Mouse (Mus musculus) cerebellum, adult 18-20 months (tissue): ENCODE data around the gene Trmt10c.
"Not testable (repeated sequence)": the region's sequence is repeated elsewhere in the genome, so short reads cannot be mapped to it uniquely, and the experiment has no call there.

Experiments
- DNase-seq, 2 experiments: peaks; one replicate each; pipeline ENCODE4 v3.0.0; 2021

The Trmt10c gene

DNA sequence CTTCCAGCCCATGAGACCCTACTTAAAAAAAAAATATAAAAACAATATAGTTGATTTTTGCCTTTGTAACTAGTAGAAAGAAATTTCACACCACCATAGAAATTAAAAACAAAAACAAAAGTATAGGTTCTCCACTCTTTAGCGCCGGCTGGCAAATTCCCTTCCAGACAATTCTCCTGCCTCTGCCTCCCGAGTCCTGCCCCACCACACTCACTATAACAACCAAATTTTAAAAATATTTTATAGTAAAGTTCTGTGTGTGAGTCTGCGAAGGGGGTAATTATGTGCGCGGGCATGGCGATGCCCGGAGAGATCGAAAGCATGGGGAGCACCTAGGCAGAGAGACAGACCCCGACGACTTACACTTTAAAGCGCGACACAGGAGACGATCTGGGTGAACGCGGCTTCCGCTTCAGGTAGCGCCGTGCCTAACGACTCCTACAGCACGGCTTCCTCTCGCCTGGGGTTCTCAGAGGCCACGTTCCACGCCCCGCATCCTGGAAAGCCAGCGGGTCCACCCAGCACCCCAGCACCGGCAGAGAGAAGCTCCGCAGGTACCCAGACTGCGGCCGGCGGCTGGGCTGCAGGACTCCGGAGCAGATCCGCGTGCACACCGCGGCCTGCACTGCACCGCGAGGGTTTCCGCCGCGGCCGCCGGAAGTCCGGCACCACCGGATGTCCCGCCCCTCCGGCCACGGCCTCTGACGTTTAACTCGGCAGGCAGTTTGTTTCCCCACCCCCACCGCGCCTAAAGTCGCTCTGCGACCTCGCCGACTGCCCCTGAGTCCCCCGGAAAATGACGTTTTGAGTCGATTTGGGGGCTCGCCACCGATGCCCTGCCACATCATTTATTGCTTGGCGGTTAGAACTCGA, at the start of gene Trmt10c:
Trmt10c (minus strand) TSS at position 682 of the 873 bp plus-strand sequence.
- DNase-seq: peak; percentile 93 to 97

DNA sequence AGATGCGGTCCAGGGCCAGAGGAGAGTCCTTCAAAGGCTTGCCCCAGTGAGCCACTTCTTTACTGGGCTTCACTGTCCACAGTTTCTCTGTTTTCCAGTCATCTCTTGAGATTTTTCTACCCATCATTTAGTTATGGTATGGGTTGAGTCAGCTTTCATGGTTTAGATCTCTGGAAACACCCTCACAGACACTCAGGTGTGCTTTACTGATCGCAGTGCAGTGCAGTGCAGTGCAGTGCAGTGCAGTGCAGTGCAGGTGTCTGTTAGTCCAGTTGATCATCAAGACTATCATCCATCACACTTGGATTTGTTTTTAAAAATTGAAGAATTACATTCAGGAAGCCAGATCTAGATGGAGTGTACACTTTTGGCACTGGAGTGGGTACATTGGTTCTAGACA, 48.7 kb upstream of the Trmt10c start:
- no peak for DNase-seq

DNA sequence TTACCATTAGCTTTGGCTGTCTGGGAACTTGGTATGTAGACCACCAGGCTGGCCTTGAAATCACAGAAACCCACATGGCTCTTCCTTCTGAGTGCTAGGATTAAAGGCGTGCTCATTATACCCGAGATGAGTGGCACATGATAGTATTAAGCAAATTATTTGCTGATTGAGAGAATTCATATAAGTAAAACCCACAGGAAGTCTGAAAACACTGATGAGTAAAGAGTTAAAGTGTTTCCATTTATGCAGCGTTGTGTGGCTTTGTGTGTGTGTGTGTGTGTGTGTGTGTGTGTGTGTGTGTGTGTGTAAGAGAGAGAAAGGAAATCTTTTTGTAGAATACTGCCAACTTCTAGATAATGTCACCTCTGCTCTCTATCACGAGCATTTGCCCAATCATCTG, 44.1 kb upstream of the Trmt10c start:
- DNase-seq: no peak

DNA sequence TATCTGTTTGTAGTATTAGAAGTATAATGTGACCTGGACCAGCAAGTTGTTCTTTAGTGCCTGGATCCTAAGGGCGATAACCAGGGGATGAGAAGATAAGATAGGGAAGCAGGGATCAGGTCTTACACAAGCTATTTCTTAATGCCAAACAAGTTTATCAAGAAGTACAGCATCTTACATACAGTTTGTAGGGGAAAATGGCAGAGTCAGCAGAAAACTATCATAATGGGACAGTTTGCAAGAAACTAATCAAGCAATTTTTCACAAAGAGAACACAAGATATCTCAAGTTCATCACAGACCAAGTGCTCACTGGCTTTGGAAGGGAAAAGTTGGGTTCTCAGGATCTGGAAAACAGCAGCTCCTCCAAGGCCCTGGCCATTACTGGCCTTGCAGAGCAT, 41.8 kb upstream of the Trmt10c start:
- DNase-seq: no peak

DNA sequence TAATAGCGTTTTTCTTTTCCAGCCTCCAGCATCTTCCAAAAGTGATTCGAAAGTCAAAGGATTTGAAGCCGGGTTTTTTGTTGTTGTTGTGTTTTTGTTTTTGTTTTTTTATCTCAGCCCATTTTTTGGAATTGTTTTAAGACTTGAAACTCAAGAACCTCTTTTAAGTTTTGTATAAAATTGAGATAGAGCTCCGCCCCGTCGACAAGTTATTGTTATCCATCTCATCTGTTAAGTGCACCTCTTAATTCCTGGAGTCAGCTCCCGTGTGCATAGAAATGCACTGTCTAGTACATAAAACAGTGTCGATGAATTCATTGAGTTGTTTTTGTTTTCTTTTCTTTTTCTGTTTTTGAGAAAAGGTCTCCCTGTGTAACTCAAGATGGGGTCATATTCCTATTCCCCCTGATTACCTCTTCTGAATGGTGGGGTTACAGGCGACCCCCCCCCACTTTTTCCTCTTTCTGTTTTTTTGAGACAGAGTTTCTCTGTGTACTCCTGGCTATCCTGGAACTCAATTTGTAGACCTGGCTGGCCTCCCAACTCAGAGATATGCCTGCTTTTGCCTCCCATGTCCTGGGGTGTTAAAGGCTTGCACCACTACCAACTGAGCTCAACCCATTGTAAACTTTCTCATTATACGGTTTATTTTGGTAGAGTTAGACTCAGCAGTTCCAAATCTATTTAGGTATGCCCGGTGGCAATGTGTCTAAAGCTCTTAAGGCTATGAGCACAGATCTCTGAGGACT, 38.7 kb upstream of the Trmt10c start:
- peak; percentile 32 to 37 for DNase-seq

DNA sequence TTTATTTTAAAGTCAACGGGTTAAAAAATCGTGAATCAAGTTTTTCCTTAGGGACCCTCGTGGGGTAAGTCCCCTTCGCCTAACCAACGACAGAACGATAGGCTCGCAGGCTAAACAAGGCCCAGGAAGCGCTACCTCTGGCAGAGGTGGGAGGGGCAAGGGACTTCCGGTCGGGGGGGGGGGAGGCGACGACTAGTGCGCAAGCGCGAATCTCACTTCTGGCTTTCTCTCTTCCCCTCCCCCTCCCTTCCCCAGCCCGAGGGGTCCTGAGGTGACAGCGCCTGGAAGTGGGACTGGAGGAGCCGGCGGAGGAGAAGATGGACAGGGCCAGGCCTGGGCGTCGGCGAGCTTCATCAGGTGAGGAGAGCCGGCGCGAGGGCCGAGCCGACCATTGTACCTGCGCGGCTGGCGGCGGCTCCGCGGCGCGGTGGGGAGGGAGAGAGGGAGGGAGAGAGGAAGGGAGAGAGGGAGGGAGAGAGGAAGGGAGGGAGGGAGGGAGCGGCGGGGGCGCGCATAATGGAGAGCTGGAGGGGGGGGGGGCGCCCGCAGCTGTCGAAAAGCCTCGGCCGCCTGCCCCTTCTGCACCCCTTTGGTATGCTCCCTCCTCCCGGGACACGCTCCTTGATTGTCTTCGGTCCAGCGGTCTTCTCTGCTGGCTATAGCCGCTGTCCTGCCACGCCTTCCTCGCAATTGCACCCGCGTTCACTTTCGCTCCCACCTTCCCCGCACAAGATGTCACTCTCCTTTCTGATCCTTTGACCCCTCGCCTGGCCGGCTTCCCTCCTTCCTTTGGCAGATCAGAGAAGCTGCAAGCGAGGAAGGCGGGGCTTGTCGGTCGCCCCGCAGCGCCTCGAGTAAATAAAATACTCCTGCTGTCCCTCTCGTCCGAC, 37.8 kb upstream of the Trmt10c start:
- DNase-seq: peak; percentile 80 to 86

DNA sequence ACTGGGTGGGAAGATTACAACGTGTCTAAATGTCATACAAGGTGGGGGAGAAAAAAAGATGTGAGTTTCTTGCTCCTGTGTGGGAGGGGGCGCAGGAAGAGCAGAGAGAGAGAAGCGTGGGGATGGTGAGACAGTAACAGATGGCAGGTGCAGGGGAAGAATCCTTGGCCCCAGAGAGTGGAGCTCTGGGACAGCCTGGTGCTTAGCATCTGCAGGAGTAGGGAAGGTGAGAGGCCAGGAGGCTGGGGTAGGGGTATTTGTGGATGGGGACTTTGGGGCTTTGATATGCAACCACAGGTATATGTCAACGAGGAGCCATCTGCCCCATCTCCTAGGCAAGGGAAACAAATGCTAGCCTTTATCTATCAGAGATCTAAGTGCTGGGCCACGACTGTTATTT, 36.9 kb upstream of the Trmt10c start:
- peak; percentile 19 to 30 for DNase-seq

DNA sequence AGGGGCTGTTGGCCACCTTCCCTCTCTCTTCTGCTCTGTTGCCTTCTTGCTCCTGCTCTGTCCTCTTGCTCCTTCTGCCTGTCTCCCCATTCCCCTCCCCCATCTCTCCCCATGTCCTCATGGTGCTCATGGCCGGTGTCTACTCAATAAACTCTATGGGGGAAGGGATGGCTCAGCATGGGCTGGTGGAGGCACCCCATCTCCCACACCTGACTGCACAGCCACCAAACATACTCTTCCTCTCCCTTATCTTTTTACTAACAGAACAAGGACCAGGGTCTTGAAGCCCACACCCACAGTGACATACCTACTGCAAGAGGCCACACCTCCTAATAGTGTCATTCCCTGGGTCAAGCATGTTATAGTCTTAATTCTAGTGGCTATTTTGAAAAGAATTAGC, 36.5 kb upstream of the Trmt10c start:
- no peak for DNase-seq

DNA sequence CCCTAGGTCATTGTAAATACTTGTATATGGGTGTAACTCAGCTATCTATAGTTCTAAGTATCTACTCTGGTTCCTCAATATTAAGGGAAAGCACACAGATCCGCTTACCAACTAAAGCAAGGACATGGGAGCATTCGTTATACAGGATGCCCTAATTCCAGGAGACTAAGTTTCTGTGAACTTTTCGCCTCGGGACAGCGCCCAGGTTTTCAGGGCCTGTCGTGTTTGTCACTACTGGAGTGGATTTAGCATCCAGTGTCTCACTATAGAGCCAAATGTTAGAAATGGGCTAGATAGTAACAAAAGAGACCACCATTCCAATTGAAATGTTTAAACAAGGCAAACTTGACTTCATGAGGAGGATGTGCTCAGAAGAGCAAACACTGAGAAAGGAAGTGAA, 35.5 kb upstream of the Trmt10c start:
- not testable (repeated sequence) for DNase-seq

DNA sequence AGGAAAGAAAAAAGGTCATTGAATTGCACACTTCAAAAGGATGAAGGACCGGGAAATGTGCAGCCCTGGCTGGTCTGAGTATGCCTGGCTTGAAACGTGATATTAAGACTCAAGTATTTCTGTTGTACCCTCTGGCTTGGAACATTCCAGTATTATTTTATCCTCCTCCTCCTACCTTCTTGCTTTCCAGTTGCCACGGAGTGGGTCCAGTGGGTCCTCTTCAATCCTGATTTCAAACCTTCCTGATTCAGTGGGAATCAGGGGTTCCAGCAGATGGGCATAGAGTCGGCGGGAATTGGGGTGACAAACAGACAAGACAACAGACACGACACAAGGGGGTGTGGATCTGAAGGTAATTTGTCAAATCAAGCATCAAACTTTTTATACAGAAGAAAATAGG, 34.9 kb upstream of the Trmt10c start:
- no peak for DNase-seq

DNA sequence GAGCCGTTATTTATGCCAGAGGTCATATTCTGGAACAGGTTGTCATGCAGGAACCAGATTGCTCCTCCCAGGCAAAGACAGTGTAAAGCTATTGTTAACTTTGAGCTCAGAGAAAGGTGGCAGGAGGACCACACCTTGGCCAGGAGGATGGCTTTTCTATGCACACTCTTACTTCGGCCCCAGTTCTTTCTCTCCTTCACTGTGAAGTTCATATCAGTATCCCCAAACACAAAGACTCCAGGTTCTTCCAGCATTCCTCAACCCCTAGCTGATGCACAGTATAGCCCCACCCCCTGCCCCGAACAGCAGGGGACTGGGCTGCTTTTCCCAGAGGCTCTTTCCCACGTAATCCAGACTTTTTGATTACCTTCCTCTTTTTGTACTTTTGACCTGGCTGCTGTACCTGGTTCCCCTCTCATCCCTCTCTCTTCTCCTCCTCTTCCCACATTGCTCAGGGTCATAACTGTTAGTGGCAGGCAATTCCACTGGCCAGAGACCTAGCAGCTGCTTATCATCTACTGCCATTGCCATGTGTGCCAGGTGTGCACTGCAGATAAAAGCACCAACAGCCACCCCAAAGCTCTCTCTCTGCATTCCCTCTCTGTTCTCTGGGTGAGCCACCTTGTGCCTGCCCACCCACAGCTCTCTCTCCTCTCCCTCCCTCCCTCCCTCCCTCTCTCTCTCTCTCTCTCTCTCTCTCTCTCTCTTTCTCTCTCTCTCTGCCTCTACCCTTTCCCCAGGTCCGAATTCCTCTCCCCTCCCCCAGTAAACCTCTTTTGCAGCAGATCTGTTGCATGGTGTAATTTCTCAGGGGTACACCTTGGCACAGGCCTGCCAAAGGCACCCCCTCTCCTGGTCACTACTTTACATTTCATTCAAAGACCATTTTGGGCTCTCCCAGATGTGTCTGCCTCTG, 34.0 kb upstream of the Trmt10c start:
- DNase-seq: no peak

DNA sequence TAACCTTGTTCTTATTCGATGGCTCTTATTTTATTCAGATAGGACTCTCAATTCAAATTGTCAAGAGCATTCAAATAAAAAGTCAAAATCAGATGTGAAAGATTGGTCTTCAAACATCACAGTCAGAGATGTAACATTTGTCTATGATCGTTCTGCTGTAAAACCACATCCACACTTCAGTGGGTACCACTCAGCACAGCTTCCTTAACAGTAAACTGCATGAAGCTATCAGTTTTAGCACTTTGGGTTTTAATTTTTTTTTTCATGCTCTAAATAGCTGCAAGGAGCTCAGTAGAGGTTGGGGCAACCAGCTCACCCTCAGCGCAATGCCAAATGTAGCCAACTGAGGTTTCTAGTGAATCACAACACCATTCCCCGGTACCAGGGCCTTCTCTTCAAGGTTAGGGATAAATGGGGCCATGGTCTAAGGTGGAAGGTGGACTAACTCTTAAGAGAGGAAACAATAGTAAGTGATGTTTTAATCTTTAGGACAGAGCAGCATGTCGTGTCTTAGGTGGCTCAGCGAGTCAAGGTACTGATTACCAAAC, 31.0 kb upstream of the Trmt10c start:
- no peak for DNase-seq

DNA sequence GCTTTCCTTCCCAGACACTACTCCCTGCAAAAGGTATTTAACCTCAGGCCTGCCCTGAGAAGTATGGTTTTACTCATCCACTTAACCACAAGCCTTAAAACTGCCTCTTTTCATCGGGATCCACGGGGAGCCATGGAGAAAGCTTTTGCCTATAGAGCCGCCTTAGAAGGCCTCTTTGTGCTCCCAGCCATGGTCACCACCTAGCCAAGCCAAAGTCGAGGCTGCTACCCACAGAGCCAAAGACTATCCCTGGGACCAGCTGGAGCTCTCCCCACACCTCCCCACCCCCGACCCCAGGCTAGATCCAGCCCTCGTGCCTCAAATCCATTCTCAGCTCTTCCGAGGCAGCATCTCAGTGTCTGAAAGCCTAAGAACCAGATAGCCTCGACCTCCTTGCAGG, 28.5 kb upstream of the Trmt10c start:
- no peak for DNase-seq

DNA sequence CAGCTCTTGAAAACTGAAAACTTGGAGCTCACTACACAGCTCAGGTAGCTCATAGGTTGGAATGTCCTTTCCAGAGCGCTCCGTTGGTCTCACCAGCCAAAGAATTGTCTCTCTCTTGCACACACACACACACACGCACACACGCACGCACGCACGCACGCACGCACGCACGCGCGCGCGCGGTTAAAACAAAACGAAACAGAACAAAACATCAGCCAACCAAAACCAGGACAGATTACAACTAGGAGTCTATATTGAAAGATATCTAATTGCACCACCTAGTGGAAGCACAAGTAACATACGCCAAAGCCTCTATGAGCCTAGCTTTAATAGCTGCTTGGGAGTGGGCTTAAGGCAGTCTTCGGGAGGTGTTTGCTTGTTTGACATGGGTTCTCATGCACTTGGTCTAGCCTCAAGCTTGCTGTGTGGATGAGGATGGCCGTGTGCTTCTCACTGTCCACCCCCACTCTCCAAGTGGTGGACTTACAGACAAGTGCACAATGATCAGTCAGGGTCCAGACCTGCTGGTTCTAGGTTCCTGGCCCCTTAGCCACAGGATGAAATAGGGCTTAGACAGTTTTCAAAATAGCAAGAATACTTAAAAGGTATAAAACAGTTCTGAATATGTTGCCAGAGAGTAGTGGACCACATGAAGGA, 26.8 kb upstream of the Trmt10c start:
- DNase-seq: peak; percentile 51 to 56

DNA sequence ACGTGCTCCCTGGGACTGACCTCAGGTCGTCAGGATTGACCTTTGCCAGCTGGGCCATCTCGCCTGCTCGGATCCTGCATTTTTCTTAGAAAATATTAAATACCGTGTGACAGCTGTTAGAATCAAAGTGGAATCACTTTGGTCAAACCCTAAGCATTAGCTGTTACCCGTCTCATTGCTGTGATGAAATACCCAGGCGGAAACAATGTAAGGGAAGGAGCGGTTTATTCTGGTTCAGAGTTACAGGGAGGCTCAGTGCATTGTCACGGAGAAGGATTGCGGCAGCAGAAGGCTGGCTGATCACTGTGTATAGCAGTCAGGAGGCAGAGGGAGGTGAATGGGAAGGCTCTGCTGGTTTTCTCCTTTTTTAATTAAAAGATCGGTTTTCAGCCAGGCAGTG, 25.4 kb upstream of the Trmt10c start:
- DNase-seq: no peak

DNA sequence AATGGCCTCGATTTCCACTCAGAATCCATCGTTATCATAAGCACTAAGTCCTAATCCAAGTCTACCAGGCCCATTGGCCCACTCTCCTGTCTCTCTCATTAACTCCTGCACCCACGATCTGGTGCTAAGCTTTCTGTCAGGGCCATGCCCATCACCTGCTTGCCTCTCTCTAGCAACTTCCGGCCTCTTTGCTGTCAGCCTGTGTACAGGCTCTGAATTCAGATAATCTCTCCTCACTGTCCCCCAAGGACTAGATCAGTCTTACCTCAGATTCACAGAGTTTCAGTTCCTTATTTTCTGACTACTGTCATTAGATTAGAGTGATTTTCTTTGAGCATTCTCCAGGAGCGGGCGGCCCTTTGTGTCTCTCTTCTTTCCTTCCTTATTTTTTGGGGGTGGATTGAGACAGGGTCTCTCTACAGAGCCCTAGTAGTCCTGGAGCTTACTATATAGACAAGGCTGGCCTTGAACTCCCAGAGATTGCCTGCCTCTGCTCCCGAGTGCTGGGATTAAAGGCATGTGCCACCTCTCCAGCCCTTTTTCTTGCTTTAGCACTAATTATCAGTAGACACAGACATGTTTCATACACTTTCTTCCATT, 24.5 kb upstream of the Trmt10c start:
- no peak for DNase-seq

DNA sequence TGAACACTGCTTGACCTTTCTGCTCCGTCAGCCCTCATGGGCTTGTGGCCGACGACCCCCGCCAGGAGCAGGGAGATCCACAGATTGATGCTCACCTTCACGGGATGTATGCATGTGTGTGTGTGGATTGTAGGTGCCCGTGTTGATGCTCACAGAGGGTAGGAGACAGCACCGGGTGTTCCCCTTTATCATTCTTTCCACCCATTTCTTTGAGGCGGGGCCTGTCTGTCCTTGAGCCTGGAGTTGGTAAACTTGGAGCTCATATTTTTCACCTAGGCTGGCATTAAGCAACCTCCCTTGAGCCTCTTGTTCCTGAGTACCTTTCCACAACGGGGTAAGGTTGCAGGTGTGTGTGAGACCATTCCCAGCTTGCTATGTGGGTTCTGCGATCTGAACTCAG, 20.5 kb upstream of the Trmt10c start:
- DNase-seq: no peak

DNA sequence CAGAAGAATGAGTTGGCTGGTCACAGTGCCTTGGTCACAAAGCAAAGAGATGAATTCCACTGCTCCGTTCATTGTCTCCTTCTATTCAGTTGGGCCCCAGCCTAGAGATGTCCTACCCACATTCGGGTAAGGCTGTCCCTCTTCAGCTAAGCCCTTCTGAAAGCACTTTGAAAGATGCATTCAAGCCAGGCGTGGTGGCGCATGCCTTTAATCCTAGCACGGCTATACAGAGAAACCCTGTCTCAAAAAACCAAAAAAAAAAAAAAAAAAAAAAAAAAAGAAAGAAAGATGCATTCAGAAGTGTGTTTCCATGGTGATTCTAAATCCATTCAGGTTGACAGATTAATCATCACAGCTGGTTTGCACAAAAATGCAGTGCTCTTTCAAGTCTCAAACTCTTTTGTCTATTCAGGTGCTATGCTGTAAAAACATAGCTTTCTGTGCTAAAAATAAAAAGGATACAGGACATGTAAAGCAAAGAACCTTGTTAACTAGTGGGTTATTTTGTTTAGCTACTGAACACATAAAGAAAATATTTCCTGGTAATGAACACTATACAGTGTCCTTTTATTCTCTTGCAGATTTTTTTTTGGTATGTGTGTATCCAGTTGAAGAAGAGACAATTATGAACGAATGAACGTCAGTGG, 19.4 kb upstream of the Trmt10c start:
- no peak for DNase-seq

DNA sequence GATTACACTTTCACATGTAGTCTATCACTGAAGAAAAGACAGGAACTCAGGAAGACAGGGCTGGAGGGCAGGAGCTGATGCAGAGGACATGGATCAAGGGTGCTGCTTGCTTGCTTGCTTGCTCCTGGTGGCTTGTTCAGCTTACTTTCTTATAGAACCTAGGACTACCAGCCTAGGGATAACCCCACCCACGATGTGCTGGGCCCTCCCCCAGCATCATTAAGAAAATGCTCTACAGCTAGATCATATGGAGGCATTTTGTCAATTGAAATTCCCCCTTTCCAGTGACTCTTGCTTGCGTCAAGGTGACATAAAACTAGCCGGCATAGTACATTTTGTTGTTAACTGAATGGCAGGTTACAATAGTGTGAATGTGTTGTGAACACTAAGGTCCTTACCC, 18.3 kb upstream of the Trmt10c start:
- no peak for DNase-seq

DNA sequence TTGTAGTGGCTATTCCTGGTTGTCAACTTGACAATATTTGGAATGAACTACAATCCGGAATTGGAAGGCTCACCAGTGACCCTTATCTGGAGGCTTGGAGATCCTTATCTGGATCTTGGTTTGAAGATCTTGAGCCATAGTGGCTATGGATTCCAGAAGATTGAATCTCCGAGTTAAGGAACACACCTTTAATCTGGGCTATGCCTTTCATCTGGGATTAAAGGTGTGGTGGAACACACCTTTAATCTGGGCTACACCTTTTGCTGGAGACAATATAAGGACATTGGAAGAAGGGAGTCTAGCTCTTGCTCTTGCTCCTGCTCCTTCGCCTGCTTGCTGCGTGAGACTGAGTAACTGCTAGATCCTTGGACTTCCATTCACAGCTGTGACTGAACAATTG, 10.4 kb upstream of the Trmt10c start, which contains the start of gene Senp7:
Senp7 (plus strand) TSS at position 301 of the 400 bp plus-strand sequence.
- not testable (repeated sequence) for DNase-seq
